Mouse (Mus musculus) layer of hippocampus, adult 9-11 months (tissue): ENCODE data around the gene Ccdc89.
A peak's percentile ranks its signal among the peaks of the same experiment; 100 is the strongest.

Source experiments
- DNase-seq: peaks from one replicate; pipeline ENCODE4 v3.0.0; 2022

Ccdc89 gene

GRCm38 (mm10) chr7:90426020-90427001 lies at the start of gene Ccdc89:
Ccdc89 (plus strand) TSS chr7:90426577.
- DNase-seq, result peak; percentile 90

- DNase-seq, result no peak
Observed at GRCm38 (mm10) chr7:90384411-90384810, 42.0 kb upstream of the Ccdc89 start.

DNA sequence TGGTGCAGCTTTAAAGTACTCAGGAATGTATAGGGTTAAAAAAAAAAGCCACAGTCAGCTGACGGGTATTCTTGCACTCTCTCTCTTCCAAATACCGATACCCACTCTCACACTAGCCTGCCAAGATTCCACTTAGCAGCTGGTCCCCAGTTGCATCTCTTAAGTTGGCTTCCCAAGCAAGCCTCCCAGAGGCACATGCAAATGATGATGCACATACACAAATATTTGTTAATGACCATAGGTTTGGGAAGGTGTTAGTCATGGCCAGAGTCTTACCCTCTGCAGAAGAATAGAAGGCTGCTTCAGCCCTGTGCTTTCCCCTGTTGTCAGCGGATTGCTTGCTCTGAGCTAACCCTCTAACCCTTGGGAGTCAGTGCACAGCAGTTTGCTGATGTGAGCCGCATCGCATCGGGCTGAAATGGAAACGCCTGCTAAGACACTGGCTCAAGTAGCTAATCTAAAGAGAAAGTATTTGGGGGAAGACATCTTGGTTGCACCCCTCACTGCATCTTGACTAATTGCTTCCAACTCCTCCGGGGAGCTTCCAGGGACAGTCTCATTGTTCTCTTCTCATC lies 39.4 kb upstream of the Ccdc89 start:
- peak; percentile 69 for DNase-seq

- no peak for DNase-seq
Observed at GRCm38 (mm10) chr7:90389765-90390164, 36.6 kb upstream of the Ccdc89 start.

- no peak for DNase-seq
Observed at GRCm38 (mm10) chr7:90395073-90395472, 31.3 kb upstream of the Ccdc89 start.

GRCm38 (mm10) chr7:90395928-90396327 lies 30.4 kb upstream of the Ccdc89 start:
- DNase-seq, result no peak

DNA sequence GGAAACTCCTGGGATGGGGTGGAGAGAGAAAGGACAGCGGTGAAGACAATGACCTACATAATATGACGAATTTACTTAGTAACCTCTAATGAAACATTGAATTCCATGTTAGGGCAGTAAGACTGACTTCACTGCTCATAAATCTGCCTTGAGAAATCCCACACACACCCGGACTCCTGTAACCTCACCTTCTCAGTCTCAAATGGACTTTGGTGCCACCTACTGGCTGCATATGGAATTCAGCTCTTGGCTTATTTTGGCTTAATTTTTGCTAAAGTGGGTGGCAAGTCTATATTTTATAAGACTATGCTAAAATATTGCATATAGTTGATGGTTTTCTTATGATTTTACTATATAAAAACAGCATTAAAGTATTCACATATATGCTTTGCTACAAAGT lies 16.4 kb upstream of the Ccdc89 start:
- no peak for DNase-seq

DNA sequence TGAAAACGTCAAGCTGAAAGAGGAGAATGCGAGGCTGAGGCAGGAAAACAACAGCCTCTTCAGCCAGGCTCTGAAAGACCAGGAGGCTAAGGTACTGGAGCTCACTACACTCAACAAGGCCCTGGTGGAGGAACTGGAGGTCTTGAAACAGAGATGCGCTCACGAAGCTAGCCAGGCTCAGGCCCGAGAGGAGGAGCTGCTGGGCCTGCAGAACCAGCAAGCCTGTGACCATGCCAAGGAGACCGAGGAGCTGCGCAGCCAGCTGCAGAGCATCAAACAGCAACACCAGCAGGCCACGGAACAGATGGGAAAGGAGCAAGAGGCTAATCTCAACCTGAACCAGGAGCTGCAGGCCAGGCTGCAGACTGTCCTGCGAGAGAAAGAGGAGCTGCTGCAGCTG lies 629 bp downstream of the Ccdc89 start:
- no peak for DNase-seq

DNA sequence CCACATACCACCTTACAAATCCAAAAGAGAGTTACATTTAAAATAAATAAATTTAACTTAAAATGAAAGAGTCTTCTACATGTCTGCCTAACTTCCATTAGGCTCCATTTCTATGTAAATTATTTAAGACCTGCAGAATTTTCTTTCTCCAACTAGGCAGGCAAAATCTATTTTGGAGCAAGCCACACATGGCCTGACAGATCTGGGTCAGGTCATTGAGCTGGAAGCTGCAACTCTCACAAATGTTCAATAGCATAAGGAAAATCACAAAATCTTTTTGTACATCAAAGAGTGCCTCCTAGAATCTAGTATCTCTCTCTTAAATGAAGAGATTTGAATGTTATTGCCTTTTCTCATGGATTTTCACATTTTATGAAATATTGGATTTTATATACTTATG lies 5.8 kb downstream of the Ccdc89 start:
- no peak for DNase-seq

GRCm38 (mm10) chr7:90440044-90440443 lies 13.7 kb downstream of the Ccdc89 start:
- no peak for DNase-seq

GRCm38 (mm10) chr7:90442070-90442469 lies 15.7 kb downstream of the Ccdc89 start:
- no peak for DNase-seq

GRCm38 (mm10) chr7:90442518-90443080 lies 16.2 kb downstream of the Ccdc89 start, which contains the start of gene Crebzf:
Crebzf (plus strand) TSS chr7:90442729.
- DNase-seq, result peak; percentile 98

GRCm38 (mm10) chr7:90443101-90444091 lies 17.0 kb downstream of the Ccdc89 start:
- peak; percentile 63 for DNase-seq

DNA sequence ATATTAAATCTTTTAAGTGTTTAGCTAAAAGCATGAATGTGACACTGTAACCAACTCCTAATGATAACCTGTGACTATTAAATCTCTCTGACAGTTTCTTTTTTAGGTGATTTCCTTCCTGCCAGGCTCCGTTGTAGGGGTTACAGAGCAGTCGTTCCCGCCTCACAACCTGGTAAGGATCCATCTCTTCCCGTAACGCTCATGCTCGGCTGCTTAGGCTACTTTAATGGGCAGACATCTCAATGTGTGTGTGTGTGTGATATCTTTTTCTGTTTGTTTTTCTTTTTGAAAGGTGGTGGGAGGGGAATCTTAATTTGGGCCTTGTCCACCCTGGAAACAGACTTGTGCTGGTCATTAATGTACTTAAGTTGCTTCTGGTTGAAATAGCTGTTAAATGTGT lies 17.8 kb downstream of the Ccdc89 start:
- DNase-seq, result no peak

DNA sequence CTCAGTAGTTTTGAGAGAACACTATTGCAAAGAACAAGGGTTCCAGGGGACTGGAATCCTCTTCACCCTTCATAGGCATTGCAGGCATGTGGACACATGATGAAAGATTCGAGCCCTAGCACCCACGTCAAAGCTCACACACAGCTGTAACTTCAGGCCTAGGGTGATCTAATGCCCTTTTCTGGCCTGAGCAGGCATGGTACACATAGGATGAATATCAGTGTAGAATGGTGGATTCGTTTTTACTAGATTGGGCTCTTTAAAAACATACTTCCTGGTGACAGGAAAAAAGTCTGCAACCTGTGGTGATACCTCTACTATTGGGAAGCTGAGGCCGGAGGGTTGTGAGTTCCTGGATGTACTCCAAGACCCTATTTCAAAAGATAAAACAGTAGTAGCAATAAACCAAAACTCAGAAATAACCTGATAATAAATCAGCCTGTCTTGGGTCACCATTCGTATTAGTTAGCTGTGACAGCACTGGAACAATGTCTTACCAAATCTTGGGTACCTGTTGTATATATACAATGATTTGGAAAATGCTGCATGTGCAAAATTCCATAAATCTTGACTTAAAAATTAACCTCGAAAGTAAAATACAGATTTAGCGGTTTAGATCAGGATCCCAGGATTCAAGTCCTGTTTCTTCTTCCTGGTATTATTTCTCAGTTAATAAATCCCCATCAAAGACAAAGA lies 29.9 kb downstream of the Ccdc89 start:
- DNase-seq, result no peak

DNA sequence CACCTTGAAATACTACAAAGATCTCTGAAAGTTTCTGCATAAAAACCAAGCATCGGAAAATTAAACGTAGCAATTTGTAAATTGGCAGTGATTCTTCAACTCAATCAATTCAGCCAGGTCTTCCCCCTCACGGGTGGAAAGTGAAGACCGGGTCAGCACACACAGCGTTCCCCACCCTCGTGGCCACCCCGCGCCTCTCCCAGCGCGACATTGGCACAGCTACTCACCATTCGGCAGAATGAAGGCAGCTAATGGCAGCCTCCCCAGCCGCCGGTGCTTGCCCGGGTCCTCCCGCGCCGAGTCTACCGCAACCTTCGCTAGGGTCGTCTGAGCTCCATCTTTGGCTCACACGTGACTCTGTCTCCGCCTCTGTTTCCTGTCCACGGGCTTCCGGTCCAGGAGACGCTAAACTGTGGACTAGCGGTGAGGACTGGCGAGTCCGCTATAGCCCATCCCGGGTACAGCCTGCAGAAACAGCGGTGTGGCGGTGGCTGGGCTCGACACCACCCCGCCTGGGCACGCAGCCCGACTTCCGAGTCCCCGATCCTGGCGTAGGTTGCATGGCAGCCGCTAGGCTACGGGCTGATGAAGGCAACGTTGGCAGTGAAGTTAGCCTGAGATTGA lies 30.6 kb downstream of the Ccdc89 start, which contains the start of gene Tmem126a:
Tmem126a (minus strand) TSS at position 385 of the 624 bp plus-strand sequence.
- peak; percentile 88 for DNase-seq

DNA sequence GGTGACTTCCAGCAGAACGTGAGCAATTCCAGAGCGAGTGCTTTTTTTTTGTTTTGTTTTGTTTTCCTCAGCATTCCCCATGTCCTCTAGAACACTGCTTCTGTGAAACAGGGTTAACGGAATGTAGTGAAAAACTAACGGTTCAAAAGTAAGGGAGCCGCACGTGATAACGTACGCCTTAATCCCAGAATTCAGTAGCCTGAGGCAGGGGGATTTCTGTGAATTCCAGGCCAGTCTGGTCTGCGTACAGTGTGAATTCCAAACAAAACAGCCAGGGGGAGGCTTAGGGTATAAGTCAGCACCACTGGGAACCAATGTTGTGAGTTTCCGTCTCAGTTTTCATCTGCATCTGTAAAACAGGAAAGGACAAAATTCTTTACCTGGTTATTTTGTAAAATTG lies 31.1 kb downstream of the Ccdc89 start:
- DNase-seq, result no peak

DNA sequence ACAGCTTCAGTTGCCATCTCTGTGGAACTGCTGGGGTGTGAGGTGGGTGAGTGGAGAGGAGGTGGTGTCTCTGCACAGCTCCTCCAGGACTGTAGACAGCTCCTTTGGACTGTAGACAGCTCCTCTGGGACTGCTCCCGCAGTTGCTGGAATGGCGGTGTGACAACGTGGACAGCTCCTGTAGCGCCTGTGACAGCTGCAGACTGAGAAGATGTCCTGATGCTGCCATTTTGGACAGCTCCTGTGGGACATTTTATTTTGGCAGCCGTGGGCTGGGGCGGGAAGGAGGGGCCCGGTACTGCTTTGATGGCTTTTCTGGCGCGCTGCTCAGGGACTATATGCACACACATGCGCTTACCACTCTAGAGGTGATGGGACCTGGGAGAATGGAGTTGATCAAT lies 34.0 kb downstream of the Ccdc89 start:
- no peak for DNase-seq

DNA sequence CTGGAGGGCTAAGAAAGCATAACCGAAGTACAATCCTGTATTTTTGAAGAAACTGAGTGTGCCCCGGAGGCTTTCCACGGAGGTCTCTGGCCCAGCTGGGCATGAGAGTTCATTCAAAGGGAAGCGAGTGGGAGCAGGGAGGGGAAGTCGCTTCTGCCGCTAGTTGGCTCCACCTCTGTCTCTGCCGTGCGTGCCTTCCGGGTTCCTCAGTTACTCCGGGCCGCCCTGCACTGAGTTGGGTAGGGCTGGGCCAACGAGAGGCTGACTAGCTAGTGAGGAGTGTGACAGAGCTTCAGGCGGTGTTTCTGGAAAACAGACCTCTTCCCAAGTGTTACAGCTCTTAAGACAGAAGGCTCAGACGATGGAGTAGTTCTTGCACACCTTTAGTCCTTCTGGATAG lies 34.6 kb downstream of the Ccdc89 start:
- no peak for DNase-seq

GRCm38 (mm10) chr7:90461441-90461840 lies 35.1 kb downstream of the Ccdc89 start:
- DNase-seq, result no peak

DNA sequence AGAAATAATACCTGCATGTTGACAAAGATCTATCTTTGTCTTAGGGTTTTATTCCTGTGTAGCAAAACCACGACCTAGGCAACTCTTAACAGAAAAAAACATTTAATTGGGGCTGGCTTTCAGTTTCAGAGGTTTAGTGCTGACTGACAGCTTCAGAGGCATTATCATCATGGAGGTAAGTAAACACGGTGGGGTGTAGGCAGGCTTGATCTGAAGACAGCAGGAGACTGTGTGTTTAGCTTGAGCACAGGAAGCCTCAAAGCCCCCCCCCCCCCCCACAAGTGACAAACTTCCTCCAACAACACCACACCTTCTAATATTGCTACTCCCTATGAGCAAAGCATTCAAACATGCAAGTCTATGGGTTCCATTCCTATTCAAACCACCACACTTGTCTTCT lies 47.1 kb downstream of the Ccdc89 start:
- DNase-seq, result no peak
